Mouse (Mus musculus) thymus, adult 2 months (tissue): ENCODE data around the gene Meis1. TPM values are rescaled to one million over a fixed set of nuclear protein-coding genes. Genes with fewer than 3 reads are reported as not detected.

Experiments used
- DNase-seq: peaks from one replicate; pipeline ENCODE4 v3.0.0; 2021
- H3K27ac ChIP-seq: fragments of 200-500 bp; 2 replicates; pipeline ENCODE4 v1.5.1; 2012; ENCODE audit warnings: low read length, control low read depth; ENCODE audit not compliant: control insufficient read depth, insufficient read depth
- H3K27me3 ChIP-seq: fragments of 200-500 bp; 2 replicates; pipeline ENCODE4 v1.6.1; 2012; ENCODE audit warnings: mild to moderate bottlenecking, low read length, moderate library complexity, mixed read lengths; ENCODE audit not compliant: control insufficient read depth, insufficient read depth
- H3K36me3 ChIP-seq: fragments of 200-500 bp; 2 replicates; pipeline ENCODE4 v1.6.1; 2012; ENCODE audit warnings: mild to moderate bottlenecking, low read length, moderate library complexity; ENCODE audit not compliant: control insufficient read depth, insufficient read depth
- H3K4me1 ChIP-seq: fragments of 200-500 bp; replicated peaks from 2 replicates; pipeline ENCODE4 v1.6.1; 2012; ENCODE audit warnings: low read length; ENCODE audit not compliant: control insufficient read depth, insufficient read depth
- H3K4me3 ChIP-seq: fragments of 200-500 bp; 2 replicates; pipeline ENCODE4 v1.5.1; 2012; ENCODE audit warnings: mild to moderate bottlenecking, low read length, control low read depth, moderate library complexity; ENCODE audit not compliant: control insufficient read depth, insufficient read depth
- CTCF ChIP-seq: fragments of 200-500 bp; IDR thresholded peaks from 2 replicates; pipeline ENCODE4 v1.5.1; 2012; ENCODE audit warnings: mild to moderate bottlenecking, control low read depth, low read length, moderate library complexity, borderline replicate concordance; ENCODE audit not compliant: control insufficient read depth, poor library complexity, insufficient read depth; ENCODE audit errors: extremely low read depth
- POLR2A ChIP-seq: fragments of 200-500 bp; IDR thresholded peaks from 2 replicates; pipeline ENCODE4 v1.6.1; 2012; ENCODE audit warnings: mild to moderate bottlenecking, low read length, control low read depth, moderate library complexity; ENCODE audit not compliant: control insufficient read depth, poor library complexity, insufficient read depth; ENCODE audit errors: extremely low read depth
- WGBS: fragments of 180-500 bp; shearing (Covaris S2); methylation state at CpG from one replicate; pipeline ENCODE4 v1.1.7; 2018; 5-methylcytosine and 5-hydroxymethylcytosine counted together
- polyA plus RNA-seq: library from polyadenylated mRNA; depleted of rRNA; stranded (reverse); fragments of >200 nt; gene quantifications from 2 replicates; pipeline ENCODE4 v1.2.3, GENCODE M21; 2012

Gene Meis1
- polyA plus RNA-seq, 1 experiment: 6.6 TPM

DNA sequence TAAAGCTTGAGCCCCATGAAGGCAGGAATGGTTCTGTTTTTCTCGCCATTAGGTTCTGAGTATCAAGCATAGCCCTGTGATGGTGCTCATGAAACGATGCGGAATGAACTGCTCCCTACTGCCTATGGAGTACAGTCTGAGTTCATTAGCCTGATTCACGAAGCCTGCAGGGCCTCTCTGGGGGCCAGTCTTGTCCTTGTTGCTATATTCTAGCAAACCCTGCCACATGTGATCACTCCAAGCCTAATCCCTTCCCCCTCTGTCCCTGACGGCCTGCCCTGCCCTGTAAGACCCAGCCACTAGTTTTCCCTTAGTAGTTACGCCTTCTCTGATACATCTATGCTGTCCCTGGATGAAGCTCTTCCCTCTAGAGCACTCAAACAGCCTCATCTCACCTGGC lies 26.0 kb downstream of the Meis1 start:
- H3K4me1 ChIP-seq: no peaks in the 10 kb centered on the region
- no peak overlapping the region for H3K4me3 ChIP-seq
- 89% methylated on average over 6 of the region's 6 CpGs for WGBS
- DNase-seq: no peak
- TF ChIP-seq POLR2A (no peak), CTCF (no peak)
- no peak overlapping the region for H3K27ac ChIP-seq
- no peaks in the 10 kb centered on the region for H3K27me3 ChIP-seq
- no peaks in the 10 kb centered on the region for H3K36me3 ChIP-seq

DNA sequence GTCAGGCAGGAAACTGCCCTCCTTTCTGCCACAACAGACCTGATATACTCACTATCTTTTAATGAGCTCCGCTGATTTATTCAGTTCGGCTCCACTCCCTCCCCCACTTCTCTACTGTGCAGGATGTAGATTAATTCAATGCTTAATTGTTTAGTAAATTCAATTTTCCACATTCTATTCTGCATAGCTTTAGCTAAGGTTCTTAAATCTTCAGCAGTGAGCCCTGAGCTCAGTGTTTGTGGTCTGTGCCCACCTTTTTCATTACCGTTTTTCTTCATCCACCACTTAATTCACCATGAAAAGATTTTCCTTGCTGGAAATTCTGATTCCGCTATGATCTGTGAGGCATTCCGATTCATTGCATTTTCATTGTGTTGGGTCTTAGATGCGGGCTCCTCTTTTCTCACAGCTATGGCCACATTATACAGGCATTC lies 28.5 kb downstream of the Meis1 start:
- Histone ChIP-seq H3K27me3 (no peaks in the 10 kb centered on the region), H3K27ac (no peak overlapping the region), H3K4me3 (no peak overlapping the region), H3K36me3 (no peaks in the 10 kb centered on the region), H3K4me1 (no peaks in the 10 kb centered on the region)
- 97% methylated on average over 6 of the region's 6 CpGs for whole genome bisulfite sequencing
- TF ChIP-seq POLR2A (no peak), CTCF (no peak)
- DNase-seq: no peak

DNA sequence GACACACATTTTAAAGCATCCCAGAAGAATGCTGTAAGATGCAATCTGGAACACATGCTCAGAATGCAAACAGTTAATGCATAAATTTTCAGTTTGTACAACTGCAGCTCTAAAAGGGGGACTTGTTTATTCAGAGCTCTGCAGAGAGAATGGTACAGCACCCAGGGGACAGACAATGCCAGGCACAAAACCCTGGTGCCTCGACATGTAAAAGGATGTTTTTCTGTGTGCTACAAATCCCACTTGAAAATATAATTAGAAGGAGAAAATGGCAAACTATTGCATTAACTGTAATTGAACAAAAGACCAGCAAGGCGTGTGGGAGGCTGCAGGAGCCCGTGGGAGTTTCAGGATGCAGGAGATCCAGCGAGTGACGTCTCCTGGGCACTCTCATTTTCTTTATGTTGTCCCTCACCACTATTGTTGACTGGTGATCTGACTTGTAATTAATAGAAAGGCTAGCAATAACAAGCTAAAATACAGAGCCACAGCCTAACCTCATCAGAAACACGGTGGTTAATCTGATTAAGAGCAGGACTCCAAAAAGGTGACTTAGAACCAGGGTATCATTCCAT lies 29.0 kb downstream of the Meis1 start:
- WGBS: 95% methylated on average over 6 of the region's 6 CpGs
- no peak overlapping the region for H3K4me3 ChIP-seq
- no peaks in the 10 kb centered on the region for H3K4me1 ChIP-seq
- no peaks in the 10 kb centered on the region for H3K27me3 ChIP-seq
- no peaks in the 10 kb centered on the region for H3K36me3 ChIP-seq
- no peak for DNase-seq
- TF ChIP-seq CTCF (no peak), POLR2A (no peak)
- no peak overlapping the region for H3K27ac ChIP-seq

DNA sequence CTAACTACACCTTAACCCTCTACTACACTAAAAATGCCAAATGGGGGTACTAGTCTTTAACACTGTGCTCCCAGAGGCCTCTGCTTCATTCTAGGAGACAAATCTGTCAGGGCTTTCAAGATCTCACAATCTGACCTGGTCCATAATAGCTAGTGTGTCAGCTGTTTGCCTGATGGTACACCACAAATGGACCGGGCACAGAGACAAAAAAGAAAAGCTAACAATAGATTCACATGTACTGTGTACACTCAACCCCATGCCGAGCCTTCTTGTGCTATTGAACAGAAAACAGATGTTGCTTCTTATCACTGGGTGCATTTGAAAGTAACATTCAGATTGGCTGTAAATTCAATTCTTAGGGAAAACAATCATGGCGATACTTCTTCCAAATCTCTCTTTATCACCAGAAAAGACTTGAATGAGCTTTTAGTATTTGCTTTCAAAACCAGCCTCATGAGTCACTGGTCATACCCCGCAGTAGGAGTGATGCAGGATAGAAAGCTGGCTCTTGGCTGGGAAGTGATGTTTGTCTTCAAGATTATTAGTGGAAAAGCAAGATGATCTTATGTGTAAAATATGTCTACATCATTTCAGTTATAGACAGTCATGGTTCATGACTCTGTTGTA lies 30.0 kb downstream of the Meis1 start:
- 97% methylated on average over 4 of the region's 4 CpGs for WGBS
- Histone ChIP-seq H3K4me3 (no peak overlapping the region), H3K4me1 (no peaks in the 10 kb centered on the region), H3K36me3 (no peaks in the 10 kb centered on the region), H3K27me3 (no peaks in the 10 kb centered on the region), H3K27ac (no peak overlapping the region)
- DNase-seq: no peak
- TF ChIP-seq CTCF (no peak), POLR2A (no peak)

DNA sequence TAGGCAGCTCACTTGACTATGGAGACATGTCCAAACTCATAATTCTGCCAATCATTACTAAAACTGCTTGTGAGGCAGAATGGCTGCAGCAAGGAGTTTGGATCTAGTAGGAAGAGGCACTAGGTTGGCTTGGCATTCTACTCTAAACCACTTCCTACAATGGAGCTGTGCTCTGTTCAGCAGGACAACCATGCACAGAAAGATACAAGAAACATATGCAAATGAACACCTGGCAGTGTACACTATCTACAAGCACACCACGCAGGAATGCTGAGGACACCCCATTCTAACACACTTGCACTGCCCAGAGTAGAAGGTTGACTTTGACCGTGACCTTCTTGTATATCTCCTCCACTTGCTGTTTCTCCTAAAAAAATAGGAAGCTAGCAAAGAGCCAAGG lies 35.0 kb downstream of the Meis1 start:
- TF ChIP-seq POLR2A (no peak), CTCF (no peak)
- Histone ChIP-seq H3K27ac (no peak overlapping the region), H3K27me3 (no peaks in the 10 kb centered on the region), H3K36me3 (no peaks in the 10 kb centered on the region), H3K4me3 (no peak overlapping the region), H3K4me1 (no peaks in the 10 kb centered on the region)
- WGBS: 44% methylated on average over 2 of the region's 2 CpGs
- DNase-seq: no peak

DNA sequence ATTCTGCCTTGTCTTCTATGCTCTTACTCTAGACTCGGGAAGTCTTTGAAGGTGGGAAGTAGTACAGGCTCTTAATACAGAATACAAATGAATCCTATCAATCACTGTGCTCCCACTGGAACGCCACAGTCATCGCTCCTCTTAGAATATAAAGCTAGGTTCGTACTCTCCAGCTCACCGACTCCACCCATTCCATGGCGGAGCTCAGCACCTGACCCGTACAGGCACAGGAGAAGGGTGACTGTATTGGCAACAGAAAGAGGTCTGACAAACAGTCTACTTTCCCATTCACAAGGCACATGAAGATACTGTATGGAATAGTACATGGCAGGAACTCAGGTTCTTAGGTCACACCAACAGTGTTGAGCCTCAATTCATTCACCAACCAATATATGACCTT lies 35.5 kb downstream of the Meis1 start:
- no peaks in the 10 kb centered on the region for H3K36me3 ChIP-seq
- 97% methylated on average over 7 of the region's 7 CpGs for WGBS
- no peak overlapping the region for H3K27ac ChIP-seq
- DNase-seq: no peak
- no peak for TF ChIP-seq POLR2A
- no peak for TF ChIP-seq CTCF
- no peak overlapping the region for H3K4me3 ChIP-seq
- no peaks in the 10 kb centered on the region for H3K27me3 ChIP-seq
- no peaks in the 10 kb centered on the region for H3K4me1 ChIP-seq
